Mouse (Mus musculus) thymus, adult 2 months (tissue): ENCODE results near the gene Rtp4.

Experiments
- CTCF ChIP-seq: fragments of 200-500 bp; IDR thresholded peaks from 2 replicates; pipeline ENCODE4 v1.5.1; 2012; ENCODE audit warnings: mild to moderate bottlenecking, control low read depth, low read length, moderate library complexity, borderline replicate concordance; ENCODE audit not compliant: control insufficient read depth, poor library complexity, insufficient read depth; ENCODE audit errors: extremely low read depth
- POLR2A ChIP-seq: fragments of 200-500 bp; IDR thresholded peaks from 2 replicates; pipeline ENCODE4 v1.6.1; 2012; ENCODE audit warnings: mild to moderate bottlenecking, low read length, control low read depth, moderate library complexity; ENCODE audit not compliant: control insufficient read depth, poor library complexity, insufficient read depth; ENCODE audit errors: extremely low read depth

- TF ChIP-seq POLR2A (no peak), CTCF (no peak)
Measured at GRCm38 (mm10) chr16:23475651-23476050, 44.4 kb upstream of the Rtp4 start.
